Mouse (Mus musculus) ES-E14 (cell line): ENCODE measurements around the gene Fn1.

ENCODE experiments used
- CHD2 ChIP-seq: IDR thresholded peaks from 2 replicates; pipeline ENCODE4 v1.6.1; 2014; ENCODE audit warnings: mild to moderate bottlenecking, low read depth, low read length, inconsistent platforms
- HCFC1 ChIP-seq: IDR thresholded peaks from 2 replicates; pipeline ENCODE4 v1.6.1; 2012; ENCODE audit warnings: low read length, inconsistent platforms, borderline replicate concordance; ENCODE audit not compliant: insufficient read depth
- MAFK ChIP-seq: IDR thresholded peaks from 2 replicates; pipeline ENCODE4 v1.6.1; 2014; ENCODE audit warnings: mild to moderate bottlenecking, low read depth, low read length, inconsistent platforms; ENCODE audit not compliant: insufficient read depth
- ZC3H11A ChIP-seq: IDR thresholded peaks from 2 replicates; pipeline ENCODE4 v1.6.1; 2012; ENCODE audit warnings: low read depth, mild to moderate bottlenecking, inconsistent platforms, low read length, borderline replicate concordance
- ZNF384 ChIP-seq: IDR thresholded peaks from 2 replicates; pipeline ENCODE4 v1.6.1; 2012; ENCODE audit warnings: low read depth, low read length, inconsistent platforms

GRCm38 (mm10) chr1:71640157-71640556, 12.8 kb downstream of the Fn1 start:
- no peak for TF ChIP-seq HCFC1
- TF ChIP-seq MAFK, result no peak
- no peak for TF ChIP-seq ZNF384
- no peak for TF ChIP-seq CHD2
- TF ChIP-seq ZC3H11A, result no peak
